Mouse (Mus musculus): Measurements from ENCODE around the gene Arpc2. TPM values are rescaled to one million over a fixed set of nuclear protein-coding genes. Genes with fewer than 3 reads are reported as not detected.

The Arpc2 gene
- polyA plus RNA-seq (2015; fragmentation: Nextera tagmentation; extraction: Ambion mirVana), result 390 and 405 TPM in 2 replicates

DNA sequence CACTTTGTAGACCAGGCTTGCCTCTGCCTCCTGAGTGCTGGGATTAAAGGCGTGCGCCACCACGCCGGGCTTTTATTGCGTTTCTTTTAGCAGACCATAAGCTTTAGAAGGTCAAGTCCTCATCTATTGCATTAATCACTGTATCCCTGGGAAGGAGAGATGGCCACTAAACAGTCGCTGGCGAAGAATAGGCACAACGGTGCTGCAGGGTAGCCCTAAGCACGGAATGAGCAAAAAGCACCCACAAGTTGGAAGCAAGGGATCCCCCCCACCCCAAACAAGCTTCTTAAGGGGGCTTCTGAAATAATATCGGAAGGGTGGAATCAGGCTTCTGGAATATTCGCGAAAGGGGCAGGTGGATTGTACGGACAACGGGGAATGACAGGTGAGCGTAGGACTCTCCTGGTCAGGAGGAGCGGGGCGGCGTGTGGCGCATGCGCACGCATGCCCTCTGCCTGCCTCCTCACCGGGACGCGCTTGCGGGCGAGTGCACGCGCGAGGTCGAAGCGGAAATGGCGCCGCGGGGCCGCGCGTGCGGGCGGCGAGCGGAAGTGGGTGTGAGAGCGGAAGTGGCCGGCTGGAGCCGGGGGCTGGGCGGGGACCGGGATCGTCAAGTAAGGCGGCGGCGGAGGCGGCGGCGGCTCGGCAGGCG lies at the start of gene Arpc2:
Arpc2 (plus strand) TSS at position 147 of the 652 bp plus-strand sequence.
- peak; percentile 94 for ATAC-seq (ENCODE audit: low FRiP score)
- Histone ChIP-seq H3K9me3 (no peaks in the 10 kb centered on the region), H3K27ac (peak within 1 kb of the TSS; percentile 94), H3K4me1 (replicated peaks) (peaks cover 40% of the 10 kb centered on the region), H3K9ac (peak within 1 kb of the TSS; percentile 99), H3K36me3 (no peaks in the 10 kb centered on the region), H3K4me2 (peak within 1 kb of the TSS; percentile 90), H3K27me3 (no peaks in the 10 kb centered on the region), H3K4me3 (peak within 1 kb of the TSS; percentile 99)
- WGBS, result 2% methylated on average over 35 of the region's 55 CpGs

DNA sequence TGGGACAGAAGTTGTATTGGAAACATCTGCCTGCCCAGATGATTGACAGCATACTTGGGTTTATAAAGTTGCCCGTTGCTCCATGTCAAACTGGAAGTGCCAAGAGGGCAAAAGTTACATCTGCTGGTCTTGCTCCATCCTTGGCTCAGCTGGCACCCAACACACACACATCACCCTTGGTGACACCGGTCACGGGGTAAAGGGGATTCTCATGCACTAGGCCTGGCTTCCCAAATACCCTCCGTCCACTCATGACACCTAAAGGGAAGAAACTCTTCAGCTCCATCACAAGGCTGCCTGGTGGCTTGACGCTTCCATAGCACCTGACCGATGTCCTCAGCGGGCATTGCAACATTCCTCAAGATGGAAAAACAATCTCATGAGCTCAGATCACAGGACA lies 45.4 kb upstream of the Arpc2 start:
- no peak overlapping the region for H3K4me3 ChIP-seq
- no peak for ATAC-seq (ENCODE audit: low FRiP score)
- no peak overlapping the region for H3K9ac ChIP-seq
- H3K36me3 ChIP-seq, result no peaks in the 10 kb centered on the region
- WGBS, result 92% methylated on average over 7 of the region's 7 CpGs
- H3K4me1 ChIP-seq (replicated peaks), result no peaks in the 10 kb centered on the region
- H3K9me3 ChIP-seq, result no peaks in the 10 kb centered on the region
- H3K27ac ChIP-seq, result no peak overlapping the region
- H3K27me3 ChIP-seq, result no peaks in the 10 kb centered on the region
- no peak overlapping the region for H3K4me2 ChIP-seq

DNA sequence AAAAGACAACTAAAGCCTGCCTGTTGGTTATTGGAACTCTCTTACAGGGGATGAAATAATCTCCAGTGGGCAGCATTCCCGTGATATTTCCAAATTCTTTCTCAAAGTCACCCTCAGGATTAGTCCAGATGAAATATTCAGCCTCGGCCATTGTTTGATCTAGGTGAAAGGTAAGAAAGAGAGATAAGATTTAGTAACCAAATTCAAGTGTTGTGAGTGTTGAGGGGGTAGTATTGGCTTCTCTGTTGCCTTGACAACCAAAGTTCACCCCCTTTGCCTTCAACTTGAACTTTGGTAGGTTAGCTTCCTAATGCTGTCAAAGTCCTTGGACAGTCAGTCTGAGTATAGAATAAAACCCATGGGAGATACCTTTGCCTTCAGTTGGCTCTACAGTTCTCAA lies 43.2 kb upstream of the Arpc2 start:
- H3K27ac ChIP-seq, result no peak overlapping the region
- no peak for ATAC-seq (ENCODE audit: low FRiP score)
- no peaks in the 10 kb centered on the region for H3K27me3 ChIP-seq
- no peak overlapping the region for H3K4me3 ChIP-seq
- no peaks in the 10 kb centered on the region for H3K36me3 ChIP-seq
- no peak overlapping the region for H3K9ac ChIP-seq
- H3K4me2 ChIP-seq, result no peak overlapping the region
- no peaks in the 10 kb centered on the region for H3K9me3 ChIP-seq
- no peaks in the 10 kb centered on the region for H3K4me1 ChIP-seq (replicated peaks)
- 84% methylated on average over 2 of the region's 2 CpGs for WGBS

DNA sequence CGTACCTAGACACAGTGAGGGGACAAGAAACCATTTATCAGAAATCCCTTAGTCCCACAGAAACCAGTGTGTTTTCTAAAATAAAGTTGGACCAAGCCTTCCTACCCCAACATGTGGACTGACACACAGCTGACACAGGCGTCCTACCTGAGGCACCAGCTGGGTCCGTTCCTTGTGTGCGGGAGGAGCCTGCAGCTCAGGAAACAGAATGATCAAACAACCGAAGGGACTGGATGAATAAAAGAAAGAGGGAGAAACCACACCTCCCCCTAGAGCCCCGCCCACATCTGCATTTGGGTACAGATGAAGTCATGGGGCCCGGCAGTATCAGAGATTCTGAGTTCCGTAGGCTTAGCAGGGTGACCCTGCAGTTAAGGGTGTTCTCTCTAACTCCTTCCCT lies 41.4 kb upstream of the Arpc2 start, which contains the start of gene Cxcr1:
Cxcr1 (minus strand) TSS at position 187 of the 400 bp plus-strand sequence.
- Histone ChIP-seq H3K4me3 (no peak within 1 kb of the TSS), H3K9ac (no peak within 1 kb of the TSS), H3K27me3 (no peaks in the 10 kb centered on the region), H3K4me1 (replicated peaks) (no peaks in the 10 kb centered on the region; the same call in 1 of the 2 replicates), H3K4me2 (no peak within 1 kb of the TSS), H3K9me3 (no peaks in the 10 kb centered on the region), H3K27ac (no peak within 1 kb of the TSS), H3K36me3 (no peaks in the 10 kb centered on the region)
- WGBS, result 79% methylated on average over 8 of the region's 8 CpGs
- no peak for ATAC-seq (ENCODE audit: low FRiP score)

DNA sequence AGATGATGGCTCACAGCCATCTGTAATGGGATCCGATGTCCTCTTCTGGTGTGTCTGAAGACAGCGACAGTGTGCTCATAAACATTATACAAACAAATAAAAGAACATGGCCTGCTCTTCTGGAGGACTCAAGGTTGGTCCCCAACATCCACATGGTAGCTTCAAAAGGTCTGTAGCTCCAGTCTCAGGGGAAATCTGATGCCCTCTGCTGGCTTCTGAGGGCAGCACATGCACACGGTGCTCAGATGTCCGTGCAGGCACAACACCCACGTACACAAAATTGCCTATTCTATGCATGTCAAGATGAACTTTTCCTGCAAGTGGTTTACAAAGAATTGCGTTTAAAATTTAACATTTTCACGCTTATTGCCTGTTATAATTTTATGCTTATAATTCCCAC lies 39.9 kb upstream of the Arpc2 start:
- H3K4me1 ChIP-seq (replicated peaks), result no peaks in the 10 kb centered on the region; the same call in 1 of the 2 replicates
- H3K9ac ChIP-seq, result no peak overlapping the region
- no peak overlapping the region for H3K4me2 ChIP-seq
- no peak for ATAC-seq (ENCODE audit: low FRiP score)
- H3K27ac ChIP-seq, result no peak overlapping the region
- H3K27me3 ChIP-seq, result no peaks in the 10 kb centered on the region
- H3K4me3 ChIP-seq, result no peak overlapping the region
- H3K9me3 ChIP-seq, result no peaks in the 10 kb centered on the region
- H3K36me3 ChIP-seq, result no peaks in the 10 kb centered on the region
- 48% methylated on average over 7 of the region's 7 CpGs for WGBS

DNA sequence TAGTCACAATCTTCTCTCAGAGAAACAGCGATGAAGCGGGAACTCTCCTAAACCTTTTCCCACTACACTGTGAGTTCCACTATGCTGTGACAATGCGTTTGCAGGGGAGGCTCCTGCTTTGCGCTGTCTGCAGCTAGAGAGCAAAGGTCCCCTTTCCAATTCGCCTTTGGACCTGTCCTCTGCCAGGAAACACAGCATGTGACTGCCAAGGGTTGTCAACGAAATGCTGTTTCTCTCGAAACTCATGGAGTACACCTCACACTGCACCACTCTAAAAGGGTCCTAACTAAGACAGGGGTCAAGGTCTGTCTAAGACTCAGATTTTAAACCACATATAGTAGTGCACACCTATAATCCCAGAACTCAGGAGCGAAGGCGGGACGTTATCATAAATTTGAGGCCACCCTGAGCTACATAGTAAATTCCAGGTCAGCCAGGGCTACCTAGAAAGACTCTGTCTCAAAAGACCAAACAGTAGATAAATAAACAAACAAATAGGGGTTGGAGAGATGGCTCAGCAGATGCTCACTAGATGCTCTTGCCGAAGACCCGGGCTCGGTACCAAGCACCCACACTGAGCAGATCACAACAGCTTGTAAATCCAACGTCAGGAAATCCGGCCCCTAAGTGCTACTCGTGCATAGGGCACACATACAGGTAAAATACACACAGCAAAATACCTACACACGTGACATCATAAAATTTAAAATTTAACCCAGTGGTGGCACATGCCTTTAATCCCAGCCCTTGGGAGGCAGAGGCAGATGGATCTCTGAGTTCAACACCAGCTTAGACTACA lies 39.1 kb upstream of the Arpc2 start:
- 79% methylated on average over 17 of the region's 17 CpGs for WGBS
- Histone ChIP-seq H3K9me3 (no peaks in the 10 kb centered on the region), H3K4me3 (no peak overlapping the region), H3K9ac (no peak overlapping the region), H3K27me3 (no peaks in the 10 kb centered on the region), H3K4me1 (replicated peaks) (no peaks in the 10 kb centered on the region; the same call in 1 of the 2 replicates), H3K36me3 (no peaks in the 10 kb centered on the region), H3K4me2 (no peak overlapping the region), H3K27ac (no peak overlapping the region)
- ATAC-seq (ENCODE audit: low FRiP score), result no peak

DNA sequence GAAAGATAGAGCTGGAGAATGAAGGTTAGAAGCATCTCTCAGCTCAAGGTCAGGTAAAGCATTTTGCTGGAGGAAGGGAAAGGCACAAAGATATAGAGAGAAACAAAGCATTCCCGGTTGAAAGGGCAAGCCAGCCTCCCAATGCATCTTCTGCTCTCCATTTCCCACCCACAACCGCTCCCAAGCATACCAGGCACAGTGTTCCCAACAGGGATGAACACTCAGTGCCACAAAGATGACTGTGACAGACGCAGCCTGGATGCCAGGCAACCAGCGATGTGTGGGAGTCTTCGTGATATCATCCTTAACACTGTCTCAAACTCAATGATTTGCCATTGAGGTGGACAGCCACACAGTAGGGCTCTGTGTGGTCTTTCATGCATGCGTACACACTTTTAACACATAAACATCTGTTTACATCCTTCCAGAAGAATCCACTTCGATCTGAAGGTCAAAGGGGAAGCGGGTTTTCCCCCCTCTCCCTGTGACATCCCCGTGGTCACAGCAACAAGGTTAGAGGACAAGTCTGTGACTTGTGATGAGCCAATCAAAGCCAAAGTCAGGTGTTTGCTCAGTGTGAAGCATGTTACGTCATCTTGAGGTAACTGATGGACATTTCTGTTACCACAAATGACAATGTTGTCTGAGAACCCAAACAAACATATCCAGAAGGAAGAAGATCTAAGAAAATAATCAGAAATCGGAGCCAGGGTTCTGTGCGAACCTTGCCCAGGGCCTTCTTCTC lies 38.0 kb upstream of the Arpc2 start:
- no peak for ATAC-seq (ENCODE audit: low FRiP score)
- no peaks in the 10 kb centered on the region for H3K36me3 ChIP-seq
- H3K9me3 ChIP-seq, result no peaks in the 10 kb centered on the region
- no peak overlapping the region for H3K27ac ChIP-seq
- WGBS, result 80% methylated on average over 12 of the region's 12 CpGs
- no peak overlapping the region for H3K9ac ChIP-seq
- no peaks in the 10 kb centered on the region; the same call in 1 of the 2 replicates for H3K4me1 ChIP-seq (replicated peaks)
- no peak overlapping the region for H3K4me3 ChIP-seq
- no peak overlapping the region for H3K4me2 ChIP-seq
- no peaks in the 10 kb centered on the region for H3K27me3 ChIP-seq

DNA sequence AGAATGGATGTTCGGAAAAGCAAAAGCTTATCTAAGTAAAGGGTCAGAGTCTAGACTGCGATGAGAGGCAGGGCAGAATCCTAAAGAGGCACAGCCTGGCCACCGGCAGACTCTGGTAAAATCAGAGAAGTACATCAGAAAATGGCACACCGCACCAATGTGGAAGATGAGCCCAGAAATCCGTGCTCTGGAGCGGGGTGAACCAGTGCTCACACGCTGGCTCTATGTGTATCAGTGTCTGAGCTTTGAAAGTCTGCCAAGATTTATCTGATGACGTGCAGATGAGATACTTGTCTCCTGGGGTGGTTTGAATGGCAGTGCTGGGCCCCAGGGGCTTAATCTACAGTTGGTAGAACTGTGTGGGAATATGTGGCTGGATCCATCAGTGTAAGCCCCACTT lies 36.8 kb upstream of the Arpc2 start:
- Histone ChIP-seq H3K36me3 (no peaks in the 10 kb centered on the region), H3K4me3 (no peak overlapping the region), H3K9ac (no peak overlapping the region), H3K4me1 (replicated peaks) (no peaks in the 10 kb centered on the region; the same call in 1 of the 2 replicates), H3K27me3 (no peaks in the 10 kb centered on the region), H3K27ac (no peak overlapping the region), H3K4me2 (no peak overlapping the region), H3K9me3 (no peaks in the 10 kb centered on the region)
- 78% methylated on average over 8 of the region's 8 CpGs for WGBS
- ATAC-seq (ENCODE audit: low FRiP score), result no peak

DNA sequence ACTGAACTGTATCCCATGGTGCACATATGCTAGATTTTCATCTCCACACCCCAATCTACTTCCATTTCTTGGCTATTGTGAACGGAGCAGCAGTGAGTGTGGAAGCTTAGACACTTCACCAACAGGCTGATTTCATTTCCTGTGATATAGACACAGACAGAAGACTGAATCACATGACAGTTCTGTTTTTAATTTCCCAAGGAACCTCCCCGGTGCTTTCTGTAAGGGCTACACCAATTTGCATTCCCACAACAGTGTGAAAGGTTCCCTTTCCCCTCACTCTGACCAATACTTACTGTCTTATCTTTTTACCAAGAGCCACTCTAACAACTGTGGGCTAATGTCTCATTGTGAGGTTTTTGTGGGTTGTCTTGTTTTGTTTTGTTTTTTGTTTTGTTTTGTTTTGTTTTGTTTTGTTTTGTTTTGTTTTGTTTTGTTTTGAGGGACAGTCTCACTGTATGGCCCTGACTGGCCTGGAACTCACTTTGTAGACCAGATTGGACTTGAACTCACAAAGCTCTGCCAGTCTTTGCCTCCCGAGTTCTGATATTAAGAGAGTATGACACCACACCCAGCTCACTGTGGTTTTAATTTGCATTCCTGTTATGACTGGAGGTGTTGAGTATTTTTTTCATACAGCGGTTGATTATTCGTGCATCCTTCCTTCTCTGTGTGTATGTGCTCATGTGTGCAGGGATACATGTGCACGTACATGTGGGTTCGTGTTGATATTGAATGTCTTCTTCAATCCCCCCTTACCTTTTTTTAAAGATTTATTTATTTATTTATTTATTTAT lies 34.6 kb upstream of the Arpc2 start:
- no peak overlapping the region for H3K4me2 ChIP-seq
- no peak overlapping the region for H3K9ac ChIP-seq
- no peaks in the 10 kb centered on the region for H3K27me3 ChIP-seq
- H3K9me3 ChIP-seq, result no peaks in the 10 kb centered on the region
- no peaks in the 10 kb centered on the region for H3K36me3 ChIP-seq
- H3K4me3 ChIP-seq, result no peak overlapping the region
- no peak overlapping the region for H3K27ac ChIP-seq
- WGBS, result 83% methylated on average over 7 of the region's 7 CpGs
- ATAC-seq (ENCODE audit: low FRiP score), result no peak
- H3K4me1 ChIP-seq (replicated peaks), result peaks cover 4% of the 10 kb centered on the region; the same call in 1 of the 2 replicates

DNA sequence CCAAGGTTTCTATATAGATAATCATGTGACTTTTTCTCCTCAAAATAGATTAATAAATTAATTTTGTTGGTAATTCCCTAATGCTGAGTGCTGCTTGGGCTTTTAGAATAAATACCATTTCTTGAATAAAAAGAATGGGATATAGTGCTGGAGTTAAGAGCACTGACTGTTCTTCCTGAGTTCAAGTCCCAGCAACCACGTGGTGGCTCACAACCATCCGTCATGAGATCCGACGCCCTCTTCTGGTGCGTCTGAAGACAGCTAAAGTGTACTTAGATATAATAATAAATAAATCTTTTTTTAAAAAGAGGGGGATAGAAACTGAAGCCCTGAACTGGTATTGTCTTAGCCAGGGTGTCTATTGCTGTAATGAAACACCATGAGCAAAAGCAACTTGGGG lies 32.4 kb upstream of the Arpc2 start:
- H3K27me3 ChIP-seq, result no peaks in the 10 kb centered on the region
- no peaks in the 10 kb centered on the region for H3K9me3 ChIP-seq
- H3K9ac ChIP-seq, result no peak overlapping the region
- H3K4me1 ChIP-seq (replicated peaks), result peaks cover 7% of the 10 kb centered on the region; the same call in 1 of the 2 replicates
- H3K27ac ChIP-seq, result no peak overlapping the region
- ATAC-seq (ENCODE audit: low FRiP score), result no peak
- no peaks in the 10 kb centered on the region for H3K36me3 ChIP-seq
- 66% methylated on average over 5 of the region's 5 CpGs for WGBS
- H3K4me3 ChIP-seq, result no peak overlapping the region
- H3K4me2 ChIP-seq, result no peak overlapping the region

DNA sequence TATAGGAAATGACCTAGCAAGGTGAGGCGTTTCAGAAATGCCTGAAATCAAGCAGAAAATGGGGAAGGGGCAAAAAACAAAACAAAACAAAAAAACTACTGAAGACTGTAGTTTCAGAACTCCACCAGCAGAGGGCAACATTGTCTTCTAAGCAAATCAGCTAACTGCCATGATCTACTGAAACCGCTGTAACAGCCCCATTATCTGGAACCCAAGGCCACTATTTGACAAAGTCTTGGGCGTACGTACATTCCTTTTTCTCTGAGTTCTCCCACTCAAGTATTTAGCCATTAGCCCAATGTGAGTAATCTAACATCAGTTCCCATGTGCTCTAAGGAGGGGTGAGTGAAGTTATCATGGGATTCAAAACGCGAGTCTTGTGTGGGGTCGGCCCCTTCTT lies 30.0 kb upstream of the Arpc2 start:
- 65% methylated on average over 7 of the region's 7 CpGs for WGBS
- Histone ChIP-seq H3K27ac (no peak overlapping the region), H3K4me2 (no peak overlapping the region), H3K9ac (no peak overlapping the region), H3K27me3 (no peaks in the 10 kb centered on the region), H3K4me1 (replicated peaks) (peaks cover 7% of the 10 kb centered on the region; the same call in 1 of the 2 replicates), H3K9me3 (no peaks in the 10 kb centered on the region), H3K4me3 (no peak overlapping the region), H3K36me3 (no peaks in the 10 kb centered on the region)
- ATAC-seq (ENCODE audit: low FRiP score), result no peak
